In the genomic region with DNA sequence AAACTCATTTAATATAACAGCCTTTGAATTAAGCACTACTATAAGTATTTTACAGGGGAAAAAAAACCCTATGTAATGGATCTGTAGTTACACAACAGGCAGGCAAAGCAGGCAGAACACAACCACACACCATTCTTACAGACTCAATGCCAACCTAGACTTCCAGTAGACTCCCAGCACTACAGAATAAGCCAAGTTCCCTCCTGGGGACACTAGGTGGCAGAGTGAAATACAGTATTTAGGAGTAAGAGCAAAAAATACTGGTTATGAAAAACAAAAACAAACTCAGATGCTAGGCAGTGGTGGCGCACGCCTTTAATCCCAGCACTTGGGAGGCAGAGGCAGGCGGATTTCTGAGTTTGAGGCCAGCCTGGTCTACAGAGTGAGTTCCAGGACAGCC, we compare ENCODE assay signal across 8 mouse cellular contexts. TPM values are rescaled to one million over a fixed set of nuclear protein-coding genes. Genes with fewer than 3 reads are reported as not detected.
DNase-seq lines count a peak whose midpoint lies in the region; ATAC-seq and TF ChIP-seq lines count a peak whose summit lies in the region.

No protein-coding gene starts in this region.

- H3K4me3 ChIP-seq in liver, adult 2 months (ENCODE audit: insufficient read depth, low read depth, low read length) = no peak overlapping the region
- H3K4me3 ChIP-seq in liver, embryonic 12.5 days = no peak overlapping the region
- H3K4me3 ChIP-seq in lung, embryonic 14.5 days (ENCODE audit: low read depth, low read length) = no peak overlapping the region

- H3K4me2 ChIP-seq in liver, embryonic 12.5 days = no peak overlapping the region
- H3K4me2 ChIP-seq in lung, embryonic 14.5 days = no peak overlapping the region

- no peaks in the 10 kb centered on the region for H3K27me3 ChIP-seq in liver, adult 2 months (ENCODE audit: control insufficient read depth, insufficient read depth, low read length)
- no peaks in the 10 kb centered on the region for H3K27me3 ChIP-seq in liver, embryonic 12.5 days (replicated peaks)
- H3K27me3 ChIP-seq in lung, embryonic 14.5 days (ENCODE audit: insufficient read depth, low read length) = no peaks in the 10 kb centered on the region

- no peak for TF ChIP-seq POLR2A in liver, adult 2 months (IDR thresholded peaks at IDR 0.05; ENCODE audit: extremely low read depth, insufficient read depth, low read length)

- no peak overlapping the region for H3K27ac ChIP-seq in liver, adult 2 months (replicated peaks; ENCODE audit: insufficient read depth, low read depth, low read length)
- no peak overlapping the region; the same call in 1 of the 2 replicates for H3K27ac ChIP-seq in liver, embryonic 12.5 days
- H3K27ac ChIP-seq in lung, embryonic 14.5 days (ENCODE audit: low read depth) = no peak overlapping the region

- WGBS in liver, adult 2 months = 63% methylated on average over 3 of the region's 3 CpGs
- 74% methylated on average over 3 of the region's 3 CpGs for WGBS in liver, embryonic 12.5 days (ENCODE audit: insufficient replicate concordance)
- WGBS in lung, embryonic 14.5 days = 86% methylated on average over 3 of the region's 3 CpGs

- no peak for ATAC-seq in liver, embryonic 12.5 days
- ATAC-seq in erythroid progenitor cell, adult 5-6 weeks (replicated peaks; ENCODE audit: low FRiP score, poor library complexity, severe bottlenecking) = peak; percentile 73
- no peak for ATAC-seq in lung, embryonic 14.5 days (ENCODE audit: insufficient read depth)

- H3K79me2 ChIP-seq in liver, adult 2 months (ENCODE audit: control insufficient read depth, insufficient read depth, low read length) = peaks cover 7% of the 10 kb centered on the region; the same call in 1 of the 2 replicates

- no peaks in the 10 kb centered on the region for H3K9me3 ChIP-seq in liver, embryonic 12.5 days (replicated peaks)
- no peaks in the 10 kb centered on the region for H3K9me3 ChIP-seq in lung, embryonic 14.5 days (ENCODE audit: low read depth, low read length)

- TF ChIP-seq CTCF in liver, adult 2 months (IDR thresholded peaks at IDR 0.05; ENCODE audit: low read depth, low read length) = peak; percentile 45
- TF ChIP-seq CTCF in lung, embryonic 14.5 days (IDR thresholded peaks at IDR 0.05; ENCODE audit: low read depth) = peak; percentile 58

- H3K4me1 ChIP-seq in liver, adult 2 months (ENCODE audit: control insufficient read depth, insufficient read depth, low read length) = no peaks in the 10 kb centered on the region
- H3K4me1 ChIP-seq in liver, embryonic 12.5 days = peaks cover 7% of the 10 kb centered on the region; the same call in 1 of the 2 replicates
- no peaks in the 10 kb centered on the region for H3K4me1 ChIP-seq in lung, embryonic 14.5 days (ENCODE audit: insufficient read depth)

- no peaks in the 10 kb centered on the region for H3K36me3 ChIP-seq in liver, adult 2 months (ENCODE audit: control insufficient read depth, insufficient read depth, low read length)
- peaks cover 29% of the 10 kb centered on the region for H3K36me3 ChIP-seq in liver, embryonic 12.5 days
- H3K36me3 ChIP-seq in lung, embryonic 14.5 days (ENCODE audit: insufficient read depth) = peaks cover 9% of the 10 kb centered on the region

- DNase-seq in adrenal gland, adult 2 months = peak; percentile 64
- no peak for DNase-seq in adrenal gland, postnatal 4 days (ENCODE audit: low spot score in 2 of 2)
- DNase-seq in liver, adult 2 months (ENCODE audit: extremely low read depth, low read depth, low spot score) = peak; percentile 40
- DNase-seq in adrenal gland, postnatal 14 days = peak; percentile 57
- DNase-seq in lung, embryonic 14.5 days = peak; percentile 76
- no peak for DNase-seq in Muller cell, postnatal 12 days (ENCODE audit: inconsistent ontology term)

- H3K9ac ChIP-seq in liver, adult 2 months (ENCODE audit: low read depth, low read length) = no peak overlapping the region
- no peak overlapping the region for H3K9ac ChIP-seq in liver, embryonic 12.5 days
- no peak overlapping the region for H3K9ac ChIP-seq in lung, embryonic 14.5 days

RNA-seq across cellular contexts. Expression of a gene that starts 39.5 kb away (rescaled TPM):
- total RNA-seq in adrenal gland, adult 2 months (2021) = 10 to 100 TPM; 38.2 to 45.5 TPM
- polyA plus RNA-seq in adrenal gland, adult 2 months (2012; rRNA removed) = 12.0 and 15.2 TPM in 2 replicates
- total RNA-seq in adrenal gland, postnatal 4 days (2021) = 10 to 100 TPM; 49.6 to 52.4 TPM
- total RNA-seq in liver, adult 2 months (2014; rRNA removed) = 8.9 and 9.1 TPM in 2 replicates
- polyA plus RNA-seq in liver, adult 2 months (2012; rRNA removed) = 2.1 and 2.3 TPM in 2 replicates
- 10.9 and 11.1 TPM in 2 replicates for polyA plus RNA-seq in liver, embryonic 12.5 days (2016; fragmentation: Nextera tagmentation; extraction: Ambion mirVana)
- 47.2 and 47.8 TPM in 2 replicates for total RNA-seq in adrenal gland, postnatal 14 days (2021)
- 111 and 128 TPM in 2 replicates for total RNA-seq in erythroid progenitor cell, adult 5-6 weeks (2015; ENCODE audit: low replicate concordance)
- total RNA-seq in erythroid progenitor cell, adult 5-6 weeks (2017; ENCODE audit: low replicate concordance) = 192 and 194 TPM in 2 replicates
- polyA plus RNA-seq in lung, embryonic 14.5 days (2014; fragmentation: Nextera tagmentation; extraction: Ambion mirVana) = 18.2 and 20.0 TPM in 2 replicates

RNA-seq across cellular contexts. Expression of a gene that starts 45.8 kb away (rescaled TPM):
- not detected for total RNA-seq in adrenal gland, adult 2 months (2021)
- 0.36 TPM in 1 of 2 replicates, not detected in the other for polyA plus RNA-seq in adrenal gland, adult 2 months (2012; rRNA removed)
- not detected for total RNA-seq in adrenal gland, postnatal 4 days (2021)
- total RNA-seq in liver, adult 2 months (2014; rRNA removed) = not detected in 2 replicates
- 0.16 and 0.32 TPM in 2 replicates for polyA plus RNA-seq in liver, adult 2 months (2012; rRNA removed)
- not detected in 2 replicates for polyA plus RNA-seq in liver, embryonic 12.5 days (2016; fragmentation: Nextera tagmentation; extraction: Ambion mirVana)
- total RNA-seq in adrenal gland, postnatal 14 days (2021) = 0.34 TPM in 1 of 2 replicates, not detected in the other
- not detected in 2 replicates for total RNA-seq in erythroid progenitor cell, adult 5-6 weeks (2015; ENCODE audit: low replicate concordance)
- not detected in 2 replicates for total RNA-seq in erythroid progenitor cell, adult 5-6 weeks (2017; ENCODE audit: low replicate concordance)
- polyA plus RNA-seq in lung, embryonic 14.5 days (2014; fragmentation: Nextera tagmentation; extraction: Ambion mirVana) = not detected in 2 replicates

Comparison
In these comparisons a context has a peak if more than half of its experiments do, and no peak if none do; other contexts are left out.
1. DNase-seq: peak in adrenal gland, adult 2 months (single experiment), liver, adult 2 months (single experiment), adrenal gland, postnatal 14 days (single experiment) and lung, embryonic 14.5 days (single experiment); none in adrenal gland, postnatal 4 days (0 of 2) and Muller cell, postnatal 12 days (single experiment).